In the genomic region with DNA sequence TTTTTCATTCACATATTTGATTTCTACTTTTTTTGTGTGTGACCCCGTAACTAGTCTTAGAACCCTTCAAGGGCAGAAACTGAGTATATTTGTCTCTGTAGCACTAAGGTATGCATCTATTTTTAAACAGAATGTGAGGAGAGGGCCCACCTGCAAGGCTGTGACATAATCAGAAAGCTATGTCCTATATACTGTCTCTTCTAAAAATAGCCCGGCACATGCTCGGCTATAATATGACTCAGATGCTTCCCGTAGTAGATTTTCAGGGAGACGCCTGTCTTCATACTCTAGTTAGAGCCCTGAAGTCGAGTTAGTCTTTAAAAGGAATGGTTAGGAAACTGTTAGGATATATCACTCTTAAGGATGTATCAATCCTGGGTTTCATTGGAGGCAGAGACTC, we compare ENCODE assay signal across 13 mouse cellular contexts.
DNase-seq lines count a peak whose midpoint lies in the region; ATAC-seq and TF ChIP-seq lines count a peak whose summit lies in the region.
"Had no signal": no experiment of that assay in that cellular context is flagged by ENCODE, and none has a peak within 500 bp of the region (broad histone marks: within the 10 kb centered on the region; RNA-seq: fewer than 3 reads in every experiment).

No protein-coding gene starts in this region.

- TF ChIP-seq CTCF in heart, adult 2 months (IDR thresholded peaks at IDR 0.05), result no peak
- TF ChIP-seq CTCF in lung, embryonic 14.5 days (IDR thresholded peaks at IDR 0.05; ENCODE audit: low read depth), result no peak
- no peak for TF ChIP-seq CTCF in lung, adult 2 months (IDR thresholded peaks at IDR 0.05; ENCODE audit: insufficient read depth, low read length)

- no peak for TF ChIP-seq EP300 in heart, adult 2 months (IDR thresholded peaks at IDR 0.05; ENCODE audit: insufficient read depth, low read depth, low read length)

- TF ChIP-seq POLR2A in heart, adult 2 months (IDR thresholded peaks at IDR 0.05; ENCODE audit: insufficient read depth, low read depth, low read length), result no peak
- no peak for TF ChIP-seq POLR2A in lung, adult 2 months (IDR thresholded peaks at IDR 0.05; ENCODE audit: borderline replicate concordance, extremely low read depth, low read depth, low read length)

- ATAC-seq in heart, embryonic 12.5 days (ENCODE audit: insufficient number of reproducible peaks, low FRiP score), result 0 out of 2 replicates have a peak, but pooled peaks have one; percentile 45
- peak; percentile 52; the same call in 1 of the 2 replicates for ATAC-seq in lung, embryonic 14.5 days (ENCODE audit: insufficient read depth)
- ATAC-seq in embryonic facial prominence, embryonic 13.5 days (ENCODE audit: insufficient number of reproducible peaks, insufficient read depth, low FRiP score, low TSS enrichment, low read depth), result no peak
- ATAC-seq: activated CD4-positive, CD25-positive, alpha-beta regulatory T cell, adult 4 months; CD4-positive, CD25-positive, alpha-beta regulatory T cell, adult 4 months; inflammation-experienced regulatory T-cells, adult 6 months had no signal

- 25% methylated on average over 6 of the region's 6 CpGs for WGBS in heart, embryonic 12.5 days
- 27% methylated on average over 6 of the region's 6 CpGs for WGBS in heart, adult 2 months
- 43% methylated on average over 6 of the region's 6 CpGs for WGBS in lung, embryonic 14.5 days
- WGBS in lung, adult 2 months, result 37% methylated on average over 6 of the region's 6 CpGs
- 24% methylated on average over 6 of the region's 6 CpGs for WGBS in embryonic facial prominence, embryonic 13.5 days

- H3K27ac ChIP-seq in heart, embryonic 12.5 days (ENCODE audit: poor library complexity, severe bottlenecking), result peak overlapping the region; percentile 65
- H3K27ac ChIP-seq in heart, adult 2 months, result no peak overlapping the region
- no peak overlapping the region for H3K27ac ChIP-seq in lung, embryonic 14.5 days (ENCODE audit: low read depth)
- peak overlapping the region; percentile 64 for H3K27ac ChIP-seq in embryonic facial prominence, embryonic 13.5 days
- H3K27ac ChIP-seq: neural tube, embryonic 13.5 days had no signal

- no peak overlapping the region for H3K9ac ChIP-seq in heart, embryonic 12.5 days
- no peak overlapping the region for H3K9ac ChIP-seq in heart, adult 2 months (ENCODE audit: low read depth, low read length)
- H3K9ac ChIP-seq in lung, embryonic 14.5 days, result no peak overlapping the region
- H3K9ac ChIP-seq in embryonic facial prominence, embryonic 13.5 days, result no peak overlapping the region
- H3K9ac ChIP-seq: neural tube, embryonic 13.5 days had no signal

- no peaks in the 10 kb centered on the region for H3K79me2 ChIP-seq in heart, adult 2 months (replicated peaks; ENCODE audit: control insufficient read depth, insufficient read depth, low read length)

- H3K27me3 ChIP-seq in heart, embryonic 12.5 days (replicated peaks), result no peaks in the 10 kb centered on the region
- H3K27me3 ChIP-seq in heart, adult 2 months (ENCODE audit: control insufficient read depth, insufficient read depth, low read length), result no peaks in the 10 kb centered on the region
- H3K27me3 ChIP-seq in lung, embryonic 14.5 days (ENCODE audit: insufficient read depth, low read length), result no peaks in the 10 kb centered on the region
- no peaks in the 10 kb centered on the region for H3K27me3 ChIP-seq in embryonic facial prominence, embryonic 13.5 days
- H3K27me3 ChIP-seq: neural tube, embryonic 13.5 days had no signal

- no peak overlapping the region for H3K4me2 ChIP-seq in heart, embryonic 12.5 days
- H3K4me2 ChIP-seq in lung, embryonic 14.5 days, result no peak overlapping the region
- H3K4me2 ChIP-seq in embryonic facial prominence, embryonic 13.5 days, result no peak overlapping the region
- H3K4me2 ChIP-seq: neural tube, embryonic 13.5 days had no signal

- DNase-seq in heart, adult 2 months, result no peak
- peak; percentile 35 for DNase-seq in lung, embryonic 14.5 days
- no peak for DNase-seq in lung, adult 2 months
- DNase-seq in telencephalon, adult 2 months (ENCODE audit: low read depth, low spot score), result peak; percentile 34
- DNase-seq in cerebellum, postnatal 36 days, result no peak
- DNase-seq: kidney, postnatal 14 days had no signal

- no peak overlapping the region for H3K4me3 ChIP-seq in heart, embryonic 12.5 days
- no peak overlapping the region for H3K4me3 ChIP-seq in heart, adult 2 months
- no peak overlapping the region for H3K4me3 ChIP-seq in lung, embryonic 14.5 days (ENCODE audit: low read depth, low read length)
- H3K4me3 ChIP-seq in lung, adult 2 months (replicated peaks; ENCODE audit: extremely low read depth, low read depth, low read length), result no peak overlapping the region
- no peak overlapping the region for H3K4me3 ChIP-seq in embryonic facial prominence, embryonic 13.5 days
- H3K4me3 ChIP-seq: megakaryocyte, embryonic 14.5 days; neural tube, embryonic 13.5 days had no signal

- H3K4me1 ChIP-seq in heart, embryonic 12.5 days (replicated peaks), result peaks cover 31% of the 10 kb centered on the region
- peaks cover 2% of the 10 kb centered on the region; the same call in 1 of the 2 replicates for H3K4me1 ChIP-seq in heart, adult 2 months (ENCODE audit: control insufficient read depth, insufficient read depth, low read length)
- H3K4me1 ChIP-seq in lung, embryonic 14.5 days (ENCODE audit: insufficient read depth), result no peaks in the 10 kb centered on the region
- H3K4me1 ChIP-seq in lung, adult 2 months (ENCODE audit: control insufficient read depth, insufficient read depth, low read length), result no peaks in the 10 kb centered on the region
- H3K4me1 ChIP-seq in embryonic facial prominence, embryonic 13.5 days, result peaks cover 27% of the 10 kb centered on the region
- H3K4me1 ChIP-seq: neural tube, embryonic 13.5 days had no signal

- intact Hi-C loops in heart, adult 2 months (cut with DNase I), result no loop called here

- H3K9me3 ChIP-seq in heart, embryonic 12.5 days (replicated peaks), result peaks cover 5% of the 10 kb centered on the region
- no peaks in the 10 kb centered on the region for H3K9me3 ChIP-seq in lung, embryonic 14.5 days (ENCODE audit: low read depth, low read length)
- H3K9me3 ChIP-seq in embryonic facial prominence, embryonic 13.5 days, result no peaks in the 10 kb centered on the region

- H3K36me3 ChIP-seq in heart, embryonic 12.5 days, result no peaks in the 10 kb centered on the region
- H3K36me3 ChIP-seq in heart, adult 2 months (ENCODE audit: control insufficient read depth, insufficient read depth, low read length), result no peaks in the 10 kb centered on the region
- no peaks in the 10 kb centered on the region for H3K36me3 ChIP-seq in lung, embryonic 14.5 days (ENCODE audit: insufficient read depth)
- H3K36me3 ChIP-seq in embryonic facial prominence, embryonic 13.5 days, result no peaks in the 10 kb centered on the region
- H3K36me3 ChIP-seq: neural tube, embryonic 13.5 days had no signal

Comparison
In these comparisons a context has a peak if more than half of its experiments do, and no peak if none do; other contexts are left out.
1. H3K27ac ChIP-seq: peak in heart, embryonic 12.5 days (single experiment) and embryonic facial prominence, embryonic 13.5 days (single experiment); none in heart, adult 2 months (single experiment) and lung, embryonic 14.5 days (single experiment).
2. DNase-seq: peak in lung, embryonic 14.5 days (single experiment) and telencephalon, adult 2 months (single experiment); none in heart, adult 2 months (0 of 2), lung, adult 2 months (single experiment) and cerebellum, postnatal 36 days (0 of 2).